Mouse (Mus musculus) thymus, adult 2 months (tissue): ENCODE results near the gene Olfr243. TPM values are rescaled to one million over a fixed set of nuclear protein-coding genes. Genes with fewer than 3 reads are reported as not detected.
"Not testable (repeated sequence)": the region's sequence is repeated elsewhere in the genome, so short reads cannot be mapped to it uniquely, and the experiment has no call there.

Source experiments
- DNase-seq: peaks from one replicate; pipeline ENCODE4 v3.0.0; 2021
- H3K27ac ChIP-seq: fragments of 200-500 bp; 2 replicates; pipeline ENCODE4 v1.5.1; 2012; ENCODE audit warnings: low read length, control low read depth; ENCODE audit not compliant: control insufficient read depth, insufficient read depth
- H3K27me3 ChIP-seq: fragments of 200-500 bp; 2 replicates; pipeline ENCODE4 v1.6.1; 2012; ENCODE audit warnings: mild to moderate bottlenecking, low read length, moderate library complexity, mixed read lengths; ENCODE audit not compliant: control insufficient read depth, insufficient read depth
- H3K36me3 ChIP-seq: fragments of 200-500 bp; 2 replicates; pipeline ENCODE4 v1.6.1; 2012; ENCODE audit warnings: mild to moderate bottlenecking, low read length, moderate library complexity; ENCODE audit not compliant: control insufficient read depth, insufficient read depth
- H3K4me1 ChIP-seq: fragments of 200-500 bp; replicated peaks from 2 replicates; pipeline ENCODE4 v1.6.1; 2012; ENCODE audit warnings: low read length; ENCODE audit not compliant: control insufficient read depth, insufficient read depth
- H3K4me3 ChIP-seq: fragments of 200-500 bp; 2 replicates; pipeline ENCODE4 v1.5.1; 2012; ENCODE audit warnings: mild to moderate bottlenecking, low read length, control low read depth, moderate library complexity; ENCODE audit not compliant: control insufficient read depth, insufficient read depth
- CTCF ChIP-seq: fragments of 200-500 bp; IDR thresholded peaks from 2 replicates; pipeline ENCODE4 v1.5.1; 2012; ENCODE audit warnings: mild to moderate bottlenecking, control low read depth, low read length, moderate library complexity, borderline replicate concordance; ENCODE audit not compliant: control insufficient read depth, poor library complexity, insufficient read depth; ENCODE audit errors: extremely low read depth
- POLR2A ChIP-seq: fragments of 200-500 bp; IDR thresholded peaks from 2 replicates; pipeline ENCODE4 v1.6.1; 2012; ENCODE audit warnings: mild to moderate bottlenecking, low read length, control low read depth, moderate library complexity; ENCODE audit not compliant: control insufficient read depth, poor library complexity, insufficient read depth; ENCODE audit errors: extremely low read depth
- WGBS: fragments of 180-500 bp; shearing (Covaris S2); methylation state at CpG from one replicate; pipeline ENCODE4 v1.1.7; 2018; 5-methylcytosine and 5-hydroxymethylcytosine counted together
- polyA plus RNA-seq: library from polyadenylated mRNA; depleted of rRNA; stranded (reverse); fragments of >200 nt; gene quantifications from 2 replicates; pipeline ENCODE4 v1.2.3, GENCODE M21; 2012; rRNA removed

The Olfr243 gene
- polyA plus RNA-seq, 1 experiment, result not detected

GRCm38 (mm10) chr7:103744843-103745242 is 30.4 kb downstream of the Olfr243 start, which contains the start of gene Olfr629:
Olfr629 (minus strand) TSS chr7:103744943.
- H3K4me1 ChIP-seq, result no peaks in the 10 kb centered on the region
- H3K36me3 ChIP-seq, result no peaks in the 10 kb centered on the region
- no peaks in the 10 kb centered on the region for H3K27me3 ChIP-seq
- no peak within 1 kb of the TSS for H3K4me3 ChIP-seq
- 96% methylated on average over 2 of the region's 2 CpGs for WGBS
- no peak for DNase-seq
- no peak within 1 kb of the TSS for H3K27ac ChIP-seq
- TF ChIP-seq POLR2A, result no peak
- no peak for TF ChIP-seq CTCF

GRCm38 (mm10) chr7:103757233-103757632 is 42.8 kb downstream of the Olfr243 start, which contains the start of gene Olfr630:
Olfr630 (minus strand) TSS chr7:103757333.
- H3K27ac ChIP-seq, result no peak within 1 kb of the TSS
- no peak for TF ChIP-seq POLR2A
- TF ChIP-seq CTCF, result no peak
- no peak within 1 kb of the TSS for H3K4me3 ChIP-seq
- no peaks in the 10 kb centered on the region for H3K27me3 ChIP-seq
- DNase-seq, result no peak
- WGBS, result 67% methylated on average over 2 of the region's 2 CpGs
- H3K36me3 ChIP-seq, result no peaks in the 10 kb centered on the region
- H3K4me1 ChIP-seq, result no peaks in the 10 kb centered on the region

- H3K4me1 ChIP-seq, H3K27ac ChIP-seq, H3K27me3 ChIP-seq, DNase-seq, H3K36me3 ChIP-seq, H3K4me3 ChIP-seq: not testable (repeated sequence)
- 20% methylated on average over 6 of the region's 6 CpGs for WGBS
Observed at GRCm38 (mm10) chr7:103762212-103762611, 47.7 kb downstream of the Olfr243 start.

DNA sequence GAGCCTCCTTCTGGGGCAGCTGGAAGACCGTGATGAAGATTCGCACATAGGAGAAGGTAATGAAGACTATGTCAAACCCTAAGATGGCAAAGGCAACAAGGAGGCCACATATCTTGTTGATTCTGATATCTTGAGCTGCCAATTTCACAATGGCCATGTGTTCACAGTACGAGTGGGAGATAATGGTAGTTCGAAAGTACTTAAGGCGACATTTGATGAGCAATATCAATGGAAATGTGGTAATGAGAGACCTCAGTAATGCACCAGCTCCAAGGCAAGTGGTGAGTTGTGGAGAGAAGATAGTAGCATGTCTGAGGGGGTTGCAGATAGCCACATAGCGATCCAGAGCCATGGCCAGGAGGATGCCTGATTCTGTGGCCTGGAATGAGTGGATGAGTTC is 53.2 kb downstream of the Olfr243 start:
- H3K27me3 ChIP-seq, DNase-seq: not testable (repeated sequence)
- 96% methylated on average over 6 of the region's 6 CpGs for WGBS

More for the DNA sequence above, 53.2 kb downstream of the Olfr243 start:
- H3K4me1 ChIP-seq, H3K4me3 ChIP-seq, H3K27ac ChIP-seq, H3K36me3 ChIP-seq: not testable (repeated sequence)

Other genes starting within 250 kb of the Olfr243 start
- not detected in 2 replicates for gene Olfr608, start 244.8 kb upstream of the Olfr243 start, polyA plus RNA-seq
- not detected in 2 replicates for gene Olfr609, start 216.6 kb upstream of the Olfr243 start, polyA plus RNA-seq
- gene Olfr610, start 202.5 kb upstream of the Olfr243 start, polyA plus RNA-seq, result not detected in 2 replicates
- gene Olfr611, start 193.8 kb upstream of the Olfr243 start, polyA plus RNA-seq, result not detected in 2 replicates
- gene Olfr612, start 172.0 kb upstream of the Olfr243 start, polyA plus RNA-seq, result not detected in 2 replicates
- gene Olfr613, start 166.6 kb upstream of the Olfr243 start, polyA plus RNA-seq, result not detected in 2 replicates
- gene Olfr615, start 158.6 kb upstream of the Olfr243 start, polyA plus RNA-seq, result not detected in 2 replicates
- gene Olfr616, start 145.5 kb upstream of the Olfr243 start, polyA plus RNA-seq, result not detected in 2 replicates
- not detected in 2 replicates for gene Olfr617, start 141.6 kb upstream of the Olfr243 start, polyA plus RNA-seq
- not detected in 2 replicates for gene Olfr618, start 124.6 kb upstream of the Olfr243 start, polyA plus RNA-seq
- gene Olfr619, start 114.1 kb upstream of the Olfr243 start, polyA plus RNA-seq, result not detected in 2 replicates
- gene Olfr620, start 102.1 kb upstream of the Olfr243 start, polyA plus RNA-seq, result not detected in 2 replicates
- not detected in 2 replicates for gene Olfr622, start 72.0 kb upstream of the Olfr243 start, polyA plus RNA-seq
- gene Olfr623, start 51.0 kb upstream of the Olfr243 start, polyA plus RNA-seq, result not detected in 2 replicates
- 0.03 TPM in 1 of 2 replicates, not detected in the other for gene Olfr624, start 43.5 kb upstream of the Olfr243 start, polyA plus RNA-seq
- gene Olfr625-ps1, start 32.0 kb upstream of the Olfr243 start, polyA plus RNA-seq, result not detected in 2 replicates
- not detected in 2 replicates for gene Olfr628, start 15.7 kb downstream of the Olfr243 start, polyA plus RNA-seq
- gene Olfr629, start 30.3 kb downstream of the Olfr243 start, polyA plus RNA-seq, result not detected in 2 replicates
- gene Olfr630, start 42.7 kb downstream of the Olfr243 start, polyA plus RNA-seq, result not detected in 2 replicates
- not detected in 2 replicates for gene Olfr69, start 56.9 kb downstream of the Olfr243 start, polyA plus RNA-seq
- gene Olfr68, start 65.0 kb downstream of the Olfr243 start, polyA plus RNA-seq, result not detected in 2 replicates
- gene Olfr67, start 77.2 kb downstream of the Olfr243 start, polyA plus RNA-seq, result not detected in 2 replicates
- 168 and 261 TPM in 2 replicates for gene Hbb-bt, start 99.3 kb downstream of the Olfr243 start, polyA plus RNA-seq
- gene Hbb-bs, start 113.4 kb downstream of the Olfr243 start, polyA plus RNA-seq, result 1,784 and 2,649 TPM in 2 replicates
- gene Hbb-bh2, start 125.8 kb downstream of the Olfr243 start, polyA plus RNA-seq, result not detected in 2 replicates
- 0.66 and 0.77 TPM in 2 replicates for gene Hbb-bh1, start 128.5 kb downstream of the Olfr243 start, polyA plus RNA-seq
- gene Hbb-y, start 138.5 kb downstream of the Olfr243 start, polyA plus RNA-seq, result 1.1 and 1.4 TPM in 2 replicates
- gene Olfr66, start 171.6 kb downstream of the Olfr243 start, polyA plus RNA-seq, result not detected in 2 replicates
- gene Olfr64, start 179.8 kb downstream of the Olfr243 start, polyA plus RNA-seq, result not detected in 2 replicates
- not detected in 2 replicates for gene Olfr65, start 188.8 kb downstream of the Olfr243 start, polyA plus RNA-seq
- not detected in 2 replicates for gene Olfr631, start 214.2 kb downstream of the Olfr243 start, polyA plus RNA-seq
- 0.07 TPM in 1 of 2 replicates, not detected in the other for gene Olfr632, start 219.7 kb downstream of the Olfr243 start, polyA plus RNA-seq
- not detected in 2 replicates for gene Olfr633, start 229.8 kb downstream of the Olfr243 start, polyA plus RNA-seq